Mouse (Mus musculus): ENCODE results near the gene 9530053A07Rik. TPM values are rescaled to one million over a fixed set of nuclear protein-coding genes. Genes with fewer than 3 reads are reported as not detected.

The 9530053A07Rik gene
- polyA plus RNA-seq, 1 experiment from 2014 or later: 0.10 TPM

- no peak for ATAC-seq (ENCODE audit: low FRiP score, low read depth)
- Histone ChIP-seq H3K9ac (replicated peaks) (no peak overlapping the region), H3K27ac (replicated peaks) (no peak overlapping the region), H3K4me1 (no peaks in the 10 kb centered on the region), H3K9me3 (no peaks in the 10 kb centered on the region), H3K4me2 (replicated peaks) (no peak overlapping the region), H3K27me3 (no peaks in the 10 kb centered on the region), H3K4me3 (no peak overlapping the region), H3K36me3 (0 out of 2 replicates have a peak, but pooled peaks cover under 1% of the 10 kb centered on the region)
- 68% methylated on average over 16 of the region's 19 CpGs for WGBS
Measured at GRCm38 (mm10) chr7:28203207-28204108, 74.2 kb downstream of the 9530053A07Rik start.

DNA sequence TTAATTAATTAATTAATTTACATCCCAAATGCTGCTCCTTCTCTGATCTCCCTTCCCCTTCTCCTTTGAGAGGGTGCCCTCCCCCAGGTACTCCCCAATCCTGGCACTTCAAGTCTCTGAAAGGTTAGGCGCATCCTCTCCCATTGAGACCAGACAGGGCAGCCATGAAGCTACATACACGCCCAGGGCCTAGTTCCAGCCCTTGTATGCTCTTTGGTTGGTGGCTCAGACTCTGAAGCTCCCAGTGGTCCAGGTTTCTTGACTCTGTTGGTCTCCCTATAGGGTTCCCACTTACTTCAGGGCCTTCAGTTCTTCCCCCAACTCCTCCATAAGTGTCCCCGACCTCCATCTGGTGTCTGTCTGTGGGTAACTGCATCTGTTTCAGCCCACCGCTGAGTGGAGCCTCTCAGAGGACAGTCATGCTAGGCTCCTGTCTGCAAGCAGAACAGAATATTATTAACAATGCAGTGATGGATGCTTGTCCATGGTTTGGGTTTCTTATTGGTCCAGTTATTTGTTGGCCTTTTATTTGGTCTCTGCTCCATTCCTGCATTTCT lies 76.9 kb downstream of the 9530053A07Rik start:
- no peaks in the 10 kb centered on the region for H3K27me3 ChIP-seq
- no peak overlapping the region for H3K9ac ChIP-seq (replicated peaks)
- no peak overlapping the region for H3K4me3 ChIP-seq
- no peak overlapping the region for H3K4me2 ChIP-seq (replicated peaks)
- H3K9me3 ChIP-seq: no peaks in the 10 kb centered on the region
- H3K4me1 ChIP-seq: no peaks in the 10 kb centered on the region
- WGBS: 73% methylated on average over 4 of the region's 4 CpGs
- no peak overlapping the region for H3K27ac ChIP-seq (replicated peaks)
- no peaks in the 10 kb centered on the region for H3K36me3 ChIP-seq
- no peak for ATAC-seq (ENCODE audit: low FRiP score, low read depth)

DNA sequence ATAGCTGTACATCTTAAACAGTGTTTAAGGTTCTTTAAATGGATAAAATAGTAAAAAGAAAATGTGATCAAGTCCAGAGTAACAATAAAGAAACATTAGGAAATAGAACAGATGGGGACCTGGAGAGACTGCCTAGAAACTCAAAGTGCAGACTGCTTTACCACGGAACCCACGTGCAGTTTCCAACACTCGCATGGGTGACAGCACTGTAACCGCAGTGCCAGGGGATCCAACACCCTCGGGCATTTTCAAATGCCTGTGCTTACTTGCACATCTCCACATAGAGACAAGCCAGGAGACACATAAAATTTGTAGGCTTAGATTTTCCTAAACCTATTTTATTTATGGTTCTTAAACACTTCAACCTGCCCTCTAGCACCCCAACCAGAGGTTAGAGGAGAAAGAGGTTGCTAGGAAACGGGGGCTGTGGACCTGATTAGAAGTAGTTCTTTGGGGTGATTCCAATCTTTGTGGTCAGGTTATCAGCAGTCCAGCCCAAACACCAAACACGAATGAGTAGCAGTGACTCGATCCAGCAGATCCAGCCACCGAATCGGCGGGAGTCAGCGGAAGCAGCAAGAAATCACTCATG lies 79.2 kb downstream of the 9530053A07Rik start:
- Histone ChIP-seq H3K27ac (replicated peaks) (no peak overlapping the region), H3K27me3 (no peaks in the 10 kb centered on the region), H3K9me3 (no peaks in the 10 kb centered on the region), H3K4me2 (replicated peaks) (peak overlapping the region; percentile 50), H3K4me3 (peak overlapping the region; percentile 31), H3K9ac (replicated peaks) (no peak overlapping the region), H3K36me3 (no peaks in the 10 kb centered on the region), H3K4me1 (no peaks in the 10 kb centered on the region)
- no peak for ATAC-seq (ENCODE audit: low FRiP score, low read depth)
- 62% methylated on average over 12 of the region's 12 CpGs for WGBS

- H3K27me3 ChIP-seq: no peaks in the 10 kb centered on the region
- peak overlapping the region; percentile 31 for H3K4me3 ChIP-seq
- WGBS: 58% methylated on average over 19 of the region's 19 CpGs
- no peaks in the 10 kb centered on the region for H3K4me1 ChIP-seq
- no peak overlapping the region for H3K27ac ChIP-seq (replicated peaks)
- H3K4me2 ChIP-seq (replicated peaks): peak overlapping the region; percentile 50
- H3K36me3 ChIP-seq: no peaks in the 10 kb centered on the region
- no peaks in the 10 kb centered on the region for H3K9me3 ChIP-seq
- H3K9ac ChIP-seq (replicated peaks): no peak overlapping the region
- ATAC-seq (ENCODE audit: low FRiP score, low read depth): no peak; the same call in 1 of the 2 replicates
Measured at GRCm38 (mm10) chr7:28208988-28209508, 79.8 kb downstream of the 9530053A07Rik start.

- Histone ChIP-seq H3K9me3 (no peaks in the 10 kb centered on the region), H3K27ac (replicated peaks) (no peak overlapping the region), H3K36me3 (no peaks in the 10 kb centered on the region), H3K4me1 (no peaks in the 10 kb centered on the region), H3K9ac (replicated peaks) (no peak overlapping the region), H3K4me3 (no peak overlapping the region), H3K4me2 (replicated peaks) (no peak overlapping the region), H3K27me3 (no peaks in the 10 kb centered on the region)
- WGBS: 53% methylated on average over 5 of the region's 5 CpGs
- ATAC-seq (ENCODE audit: low FRiP score, low read depth): no peak
Measured at GRCm38 (mm10) chr7:28210731-28211130, 81.5 kb downstream of the 9530053A07Rik start.

- Histone ChIP-seq H3K9ac (replicated peaks) (no peak overlapping the region), H3K27ac (replicated peaks) (no peak overlapping the region), H3K27me3 (no peaks in the 10 kb centered on the region), H3K4me3 (no peak overlapping the region), H3K4me2 (replicated peaks) (no peak overlapping the region), H3K4me1 (no peaks in the 10 kb centered on the region), H3K36me3 (no peaks in the 10 kb centered on the region), H3K9me3 (0 out of 2 replicates have a peak, but pooled peaks cover 1% of the 10 kb centered on the region)
- WGBS: 39% methylated on average over 10 of the region's 10 CpGs
- no peak for ATAC-seq (ENCODE audit: low FRiP score, low read depth)
Measured at GRCm38 (mm10) chr7:28214142-28214541, 84.9 kb downstream of the 9530053A07Rik start.

Other genes with a start within 250 kb of the 9530053A07Rik start
- 17.5 and 18.2 TPM in 2 replicates for gene Zfp974, start 200.0 kb upstream of the 9530053A07Rik start, polyA plus RNA-seq (2016; fragmentation: Nextera tagmentation; extraction: Ambion mirVana)
- gene Zfp780b, start 150.3 kb upstream of the 9530053A07Rik start, polyA plus RNA-seq (2016; fragmentation: Nextera tagmentation; extraction: Ambion mirVana): 25.7 and 27.2 TPM in 2 replicates
- 6.7 and 7.2 TPM in 2 replicates for gene Zfp850, start 115.4 kb upstream of the 9530053A07Rik start, polyA plus RNA-seq (2016; fragmentation: Nextera tagmentation; extraction: Ambion mirVana)
- gene Psmc4, start 79.4 kb upstream of the 9530053A07Rik start, polyA plus RNA-seq (2016; fragmentation: Nextera tagmentation; extraction: Ambion mirVana): 355 TPM in 2 replicates
- gene Fcgbp, start 58.2 kb upstream of the 9530053A07Rik start, polyA plus RNA-seq (2016; fragmentation: Nextera tagmentation; extraction: Ambion mirVana): 0.10 and 0.28 TPM in 2 replicates
- 134 TPM in 2 replicates for gene Fbl, start 40.2 kb downstream of the 9530053A07Rik start, polyA plus RNA-seq (2016; fragmentation: Nextera tagmentation; extraction: Ambion mirVana)
- 21.5 and 22.8 TPM in 2 replicates for gene Dyrk1b, start 50.0 kb downstream of the 9530053A07Rik start, polyA plus RNA-seq (2016; fragmentation: Nextera tagmentation; extraction: Ambion mirVana)
- gene Eid2, start 138.4 kb downstream of the 9530053A07Rik start, polyA plus RNA-seq (2016; fragmentation: Nextera tagmentation; extraction: Ambion mirVana): 5.7 and 7.3 TPM in 2 replicates
- 25.2 and 27.4 TPM in 2 replicates for gene Eid2b, start 148.3 kb downstream of the 9530053A07Rik start, polyA plus RNA-seq (2016; fragmentation: Nextera tagmentation; extraction: Ambion mirVana)
- 0.90 and 1.6 TPM in 2 replicates for gene Selenov, start 161.7 kb downstream of the 9530053A07Rik start, polyA plus RNA-seq (2016; fragmentation: Nextera tagmentation; extraction: Ambion mirVana)
- gene Dll3, start 172.8 kb downstream of the 9530053A07Rik start, polyA plus RNA-seq (2016; fragmentation: Nextera tagmentation; extraction: Ambion mirVana): 86.8 and 91.4 TPM in 2 replicates
- 188 and 193 TPM in 2 replicates for gene Timm50, start 182.6 kb downstream of the 9530053A07Rik start, polyA plus RNA-seq (2016; fragmentation: Nextera tagmentation; extraction: Ambion mirVana)
- 105 and 107 TPM in 2 replicates for gene Supt5, start 209.3 kb downstream of the 9530053A07Rik start, polyA plus RNA-seq (2016; fragmentation: Nextera tagmentation; extraction: Ambion mirVana)
- gene Rps16, start 221.2 kb downstream of the 9530053A07Rik start, polyA plus RNA-seq (2016; fragmentation: Nextera tagmentation; extraction: Ambion mirVana): 544 and 582 TPM in 2 replicates
- gene Plekhg2, start 243.1 kb downstream of the 9530053A07Rik start, polyA plus RNA-seq (2016; fragmentation: Nextera tagmentation; extraction: Ambion mirVana): 71.6 and 78.6 TPM in 2 replicates